Mouse (Mus musculus): ENCODE measurements around the gene Irx4.

The Irx4 gene

DNA sequence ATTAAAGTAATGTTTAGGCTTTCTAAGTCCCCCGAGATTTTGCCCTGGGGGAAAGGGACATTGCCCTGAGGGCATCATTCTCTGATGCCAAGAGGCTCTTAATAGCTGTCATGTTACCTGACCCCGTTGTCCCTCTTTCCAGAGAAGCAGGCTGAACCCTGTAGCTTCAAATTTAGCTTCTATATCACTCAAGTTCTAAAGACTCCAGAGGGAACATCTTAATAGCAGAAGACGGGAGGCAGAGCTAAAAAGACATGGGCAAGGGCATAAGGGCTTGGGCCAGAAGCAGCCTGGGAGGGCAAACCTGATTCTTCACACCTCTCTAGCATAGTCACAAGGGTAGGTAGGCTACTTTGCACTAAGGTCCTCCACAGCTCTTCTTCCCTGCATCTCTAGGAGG lies 9.6 kb downstream of the Irx4 start:
- DNase-seq (ENCODE audit: low read depth, low spot score): no peak

DNA sequence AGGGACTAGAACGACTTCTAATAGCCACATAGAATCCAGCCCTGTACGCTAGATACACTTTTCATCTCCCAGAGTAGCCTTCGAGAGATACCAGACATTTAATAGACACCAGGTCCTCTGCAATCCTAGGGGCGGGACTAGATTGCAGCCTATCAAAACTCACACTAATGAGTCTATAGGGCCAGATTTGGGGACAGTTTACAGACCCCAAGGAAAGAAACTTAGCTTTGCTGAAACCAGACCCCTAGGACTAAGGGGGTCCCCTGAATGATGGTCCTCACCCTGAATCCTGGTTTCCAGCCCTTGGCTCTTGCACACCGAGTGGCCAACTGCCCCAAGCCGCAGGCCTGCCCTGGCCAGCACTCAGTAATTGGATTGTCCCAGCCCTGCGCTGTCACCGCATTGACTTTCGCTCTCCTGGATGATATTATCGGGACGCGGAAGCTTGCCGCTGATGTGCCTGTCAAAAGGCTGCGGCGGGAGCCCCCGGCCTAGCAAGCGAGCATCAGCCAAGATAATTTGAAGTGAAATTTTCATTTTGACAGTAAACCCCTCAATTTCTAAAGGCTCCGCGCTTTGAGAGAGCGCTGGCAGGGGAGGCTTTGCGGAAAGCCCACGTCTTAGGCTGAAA lies 10.3 kb downstream of the Irx4 start:
- DNase-seq (ENCODE audit: low read depth, low spot score): no peak

DNA sequence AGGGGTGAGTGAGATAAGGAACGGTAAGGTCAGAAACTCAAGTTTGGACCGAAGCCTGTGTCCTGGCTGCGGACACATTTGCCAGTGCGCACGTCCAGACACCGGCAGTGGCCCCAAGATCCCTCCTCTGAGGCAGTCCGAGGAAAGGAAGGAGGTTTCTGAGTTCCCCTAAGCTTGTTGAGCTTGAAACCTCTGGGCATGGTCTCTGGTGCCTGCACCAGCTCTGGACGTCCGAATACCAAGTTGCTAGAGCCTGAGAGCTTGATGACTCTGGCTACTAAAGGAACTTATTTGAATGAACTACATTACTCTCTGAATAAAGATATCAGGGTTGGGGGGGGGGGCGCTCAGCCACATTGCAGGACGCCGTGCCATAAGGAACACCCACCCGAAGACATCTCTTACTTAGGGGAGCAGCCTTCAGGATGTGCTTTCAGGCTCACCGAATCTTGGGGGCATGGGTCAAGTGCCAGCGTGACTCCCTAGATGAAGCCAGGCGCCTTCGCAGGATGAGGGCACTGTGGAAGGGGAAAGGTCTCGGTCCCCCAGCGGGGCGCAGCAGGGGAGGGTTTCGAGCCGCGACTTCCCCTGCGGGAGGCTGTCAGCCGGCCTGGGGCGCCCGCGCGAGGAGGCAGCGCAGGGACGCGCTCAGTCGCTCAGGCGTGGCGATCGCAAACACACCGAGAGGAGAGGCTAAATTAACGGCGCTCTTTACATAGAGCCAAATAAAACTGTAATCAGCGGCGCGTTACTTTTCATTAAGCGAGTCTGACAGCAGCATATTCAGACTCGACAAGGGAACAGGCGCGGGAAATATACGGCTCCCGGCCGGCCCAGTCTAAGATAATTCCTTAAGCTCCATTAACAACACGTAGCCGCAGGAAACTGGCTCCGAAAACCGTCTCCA lies 11.3 kb downstream of the Irx4 start:
- DNase-seq (ENCODE audit: low read depth, low spot score): no peak

DNA sequence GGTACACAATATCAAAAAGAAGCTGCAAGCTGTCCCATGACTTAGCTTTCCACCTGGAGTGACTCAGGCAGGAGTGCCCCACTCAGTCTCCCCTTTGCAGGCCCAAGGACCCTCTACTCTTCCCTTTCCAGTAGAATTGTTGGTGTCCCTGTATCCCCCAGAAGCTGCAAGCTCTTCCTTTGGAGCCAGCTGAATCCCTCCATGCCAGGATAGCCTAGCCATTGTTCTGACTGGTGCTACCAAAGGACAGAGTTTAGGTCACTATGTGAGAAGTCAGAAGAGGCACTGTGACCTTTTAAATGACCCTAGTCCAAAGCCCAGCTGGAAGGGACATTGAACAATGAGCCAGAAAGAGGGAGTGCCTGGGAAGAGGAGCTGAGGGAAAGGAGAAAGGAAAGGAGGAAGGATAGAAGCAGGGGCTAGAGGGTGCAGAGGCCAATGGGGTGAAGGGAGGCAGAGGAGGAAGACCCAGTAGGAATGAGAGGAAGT lies 12.6 kb downstream of the Irx4 start:
- DNase-seq (ENCODE audit: low read depth, low spot score): no peak

DNA sequence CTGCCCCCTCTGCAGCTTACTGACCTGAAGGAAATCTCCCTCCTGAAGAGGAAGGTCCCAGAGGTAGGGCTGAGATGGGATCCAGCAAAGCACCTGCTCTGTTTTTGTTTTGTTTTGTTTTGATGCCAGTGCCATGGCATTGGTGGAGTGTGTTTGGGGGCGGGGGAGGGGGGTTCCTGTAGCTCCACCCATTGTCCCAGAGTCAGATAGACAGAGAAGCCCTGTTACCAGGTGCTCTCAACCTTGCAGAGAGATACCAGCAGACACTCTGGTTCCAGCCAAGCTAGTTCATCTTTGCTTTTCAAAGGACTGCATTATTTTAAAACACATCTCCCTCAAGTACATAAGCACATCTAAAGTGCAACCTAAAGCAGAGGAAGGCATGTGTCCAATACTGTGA lies 13.3 kb downstream of the Irx4 start:
- DNase-seq (ENCODE audit: low read depth, low spot score): no peak

DNA sequence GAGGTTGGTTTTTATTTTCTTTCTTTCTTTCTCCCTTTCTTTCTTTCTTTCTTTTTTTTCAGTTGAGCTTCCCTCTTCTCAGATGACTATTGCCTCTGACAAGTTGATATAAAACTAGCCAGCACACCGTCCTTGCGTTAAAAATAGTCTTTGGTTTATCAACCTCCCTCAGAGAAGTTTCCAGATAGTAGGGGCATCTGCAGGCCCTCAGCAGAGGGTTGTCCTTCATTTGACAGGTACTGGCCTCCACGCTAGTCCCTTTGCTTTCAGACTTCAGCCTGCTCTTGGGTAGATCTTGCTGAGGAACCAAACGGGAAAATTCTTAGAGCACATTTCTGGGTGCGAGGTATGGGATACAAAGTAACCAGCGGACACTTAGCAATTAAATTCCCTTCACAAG lies 17.1 kb downstream of the Irx4 start:
- no peak for DNase-seq (ENCODE audit: low read depth, low spot score)

DNA sequence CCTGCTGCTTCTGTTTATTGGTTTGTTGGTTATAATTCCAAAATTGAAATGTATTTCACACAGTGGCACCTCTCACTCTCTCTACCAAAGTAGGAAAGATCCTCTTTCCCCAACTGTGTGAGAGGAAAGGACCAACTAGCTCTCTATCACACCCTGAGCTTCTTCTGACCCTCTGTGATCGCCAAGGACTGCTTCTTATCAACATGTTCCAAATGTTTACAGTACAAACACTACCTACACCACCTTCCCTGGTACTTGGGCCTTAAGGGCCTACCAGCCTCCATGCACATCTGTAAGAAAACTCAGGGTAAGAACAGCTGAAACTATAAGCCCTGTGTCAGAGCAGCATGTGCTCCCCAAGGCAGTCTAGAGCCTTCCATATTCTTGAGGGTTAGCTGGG lies 17.5 kb downstream of the Irx4 start:
- no peak for DNase-seq (ENCODE audit: low read depth, low spot score)

DNA sequence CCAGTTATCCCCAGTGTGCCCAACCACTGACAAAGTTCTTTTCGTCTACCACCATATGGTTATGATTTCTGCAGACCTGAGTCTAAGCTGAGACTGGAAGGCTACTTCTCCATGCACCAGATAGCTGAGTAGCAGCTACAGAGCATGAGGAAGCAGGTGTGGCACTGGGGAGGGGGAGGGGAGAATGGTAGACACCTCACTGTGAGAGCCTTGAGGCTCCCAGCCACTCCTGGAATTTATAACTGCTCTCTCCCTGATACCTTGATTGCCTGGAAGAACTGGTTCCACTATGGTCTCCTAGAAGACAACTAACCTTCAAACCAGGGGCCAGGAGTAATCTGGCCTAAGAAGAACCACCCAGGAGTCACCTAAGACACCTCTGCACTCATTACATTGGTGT lies 18.9 kb downstream of the Irx4 start:
- DNase-seq (ENCODE audit: low read depth, low spot score): no peak

DNA sequence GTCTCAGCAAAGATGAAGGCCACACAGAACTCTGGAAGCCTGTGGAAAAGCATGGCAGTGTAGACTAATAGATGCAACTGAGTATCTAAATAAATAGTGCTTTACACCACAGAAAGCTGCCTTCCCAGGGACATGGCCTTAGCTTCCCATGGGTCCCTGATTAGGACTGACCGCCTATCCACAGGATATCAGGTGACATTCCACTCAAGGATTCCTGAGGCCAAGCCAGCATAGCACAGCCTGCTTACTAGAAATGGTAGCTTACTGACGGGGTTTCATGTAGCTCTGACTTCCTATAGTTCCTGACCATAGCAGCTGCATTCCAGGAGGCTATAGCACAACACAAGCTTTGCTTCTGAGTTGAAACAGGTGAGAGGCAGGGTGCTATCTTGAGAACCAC lies 22.1 kb downstream of the Irx4 start:
- no peak for DNase-seq (ENCODE audit: low read depth, low spot score)

DNA sequence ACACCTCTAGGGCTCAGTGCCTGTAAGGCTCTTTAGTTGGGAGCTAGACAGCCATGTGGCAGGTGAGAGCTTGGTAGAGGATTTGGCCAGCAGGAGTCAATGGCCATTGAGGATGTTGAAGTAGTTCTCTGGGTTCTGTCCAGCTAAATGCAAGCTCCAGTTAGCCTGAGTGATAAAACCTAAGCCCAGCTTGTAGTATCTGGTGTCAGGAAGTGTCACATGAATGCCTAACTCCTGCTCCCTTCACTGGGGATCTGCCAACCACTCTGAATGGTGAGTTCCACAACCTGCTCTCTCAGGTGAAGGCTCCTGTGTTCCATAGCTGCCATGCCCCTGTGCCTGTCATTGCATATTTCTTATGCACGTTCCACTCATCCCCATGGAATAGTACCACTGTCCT lies 23.3 kb downstream of the Irx4 start:
- no peak for DNase-seq (ENCODE audit: low read depth, low spot score)

DNA sequence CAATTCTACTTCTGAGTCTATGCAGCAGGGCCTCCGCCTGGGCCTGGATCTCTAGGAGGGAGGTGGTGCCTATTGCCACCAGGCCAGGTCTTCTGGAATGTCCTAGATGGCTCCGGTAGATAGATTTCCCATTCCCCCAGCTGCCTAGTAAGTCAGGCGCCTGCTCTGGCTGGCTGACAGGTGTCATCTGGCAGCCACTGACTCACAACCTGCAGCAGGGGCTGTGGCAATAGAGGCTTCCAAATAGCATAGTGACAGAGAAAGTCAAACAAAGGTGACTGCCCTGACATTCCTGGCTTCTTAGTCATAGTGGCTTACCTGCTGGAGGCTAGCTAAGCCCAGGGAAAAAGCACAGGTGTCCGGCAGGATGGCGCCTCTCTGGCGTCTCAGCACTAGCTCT lies 29.9 kb downstream of the Irx4 start:
- DNase-seq (ENCODE audit: low read depth, low spot score): no peak

DNA sequence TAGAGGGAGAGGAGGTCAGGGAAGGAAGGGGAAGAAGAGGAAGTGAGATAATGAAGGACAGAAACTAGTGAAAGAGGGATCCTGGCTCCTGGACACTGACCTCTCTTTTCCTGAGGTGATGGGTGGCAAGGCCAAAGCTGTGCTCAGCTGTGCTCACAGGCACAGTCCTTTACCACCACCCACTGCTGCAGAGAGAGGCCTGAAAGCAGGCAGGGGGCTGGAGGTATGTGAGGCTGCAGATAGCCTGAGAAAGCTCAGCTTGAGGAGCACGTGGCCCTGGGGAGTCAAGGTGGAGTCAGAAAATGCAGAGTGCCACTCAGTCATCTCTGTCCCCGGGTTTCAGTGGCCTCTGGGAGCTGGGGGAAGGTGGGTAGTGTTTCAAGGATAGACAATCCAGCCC lies 30.8 kb downstream of the Irx4 start:
- DNase-seq (ENCODE audit: low read depth, low spot score): no peak

DNA sequence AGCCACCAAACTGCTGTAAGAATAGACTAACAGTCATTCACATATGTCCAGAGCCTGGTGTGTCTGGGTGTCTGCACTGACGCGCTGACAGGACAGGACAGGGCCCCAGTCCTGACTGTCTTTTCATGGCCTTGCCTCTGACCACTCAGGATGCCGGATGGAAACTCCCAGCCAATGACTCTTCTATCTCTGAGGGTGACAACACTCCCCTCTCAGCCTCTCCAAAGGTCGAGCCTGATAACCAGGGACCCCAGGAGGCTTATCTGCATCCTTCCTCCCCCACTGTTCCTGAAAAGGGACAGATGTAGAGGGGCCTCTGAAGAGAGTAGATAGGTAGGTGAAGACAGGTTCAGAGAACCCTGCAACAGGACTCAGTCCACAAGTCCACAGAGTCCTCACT lies 38.4 kb downstream of the Irx4 start:
- no peak for DNase-seq (ENCODE audit: low read depth, low spot score)

DNA sequence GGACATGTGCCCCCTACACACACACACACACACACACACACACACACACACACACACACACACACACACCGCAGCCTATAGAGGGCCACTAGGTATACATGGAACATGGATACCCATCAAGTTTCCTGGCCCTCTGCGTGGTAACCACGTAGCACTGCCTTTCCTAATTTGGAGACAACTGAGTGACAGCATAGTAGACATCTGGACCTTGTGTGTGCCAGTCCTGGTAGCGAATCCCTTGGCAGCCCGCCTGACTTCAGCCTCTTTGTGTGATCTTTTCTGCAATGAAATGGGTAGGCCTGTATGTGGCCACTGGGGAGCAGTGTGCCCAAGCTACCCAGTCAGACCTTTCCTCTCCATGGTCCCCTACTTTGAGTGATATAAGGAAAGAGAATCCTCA lies 39.0 kb downstream of the Irx4 start:
- DNase-seq (ENCODE audit: low read depth, low spot score): no peak

DNA sequence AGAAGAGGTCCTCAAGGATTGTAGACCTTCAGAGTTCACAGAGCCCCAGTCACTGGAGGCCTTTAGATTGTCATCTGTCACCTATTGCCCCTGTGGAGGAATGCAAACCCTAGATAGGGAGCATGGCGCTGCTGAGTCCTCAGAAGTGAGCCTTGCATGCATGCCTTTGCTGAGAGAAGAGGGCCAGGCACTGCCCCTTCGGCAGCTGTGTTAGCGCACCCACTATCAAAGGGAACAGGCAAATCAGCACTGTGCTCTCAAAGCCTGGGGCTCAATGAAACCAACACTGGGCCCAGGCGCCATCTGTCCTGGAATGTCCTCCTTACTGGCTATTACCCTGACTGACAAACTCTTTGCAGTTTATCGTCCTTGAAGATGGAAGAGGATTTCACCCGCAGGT lies 44.5 kb downstream of the Irx4 start:
- DNase-seq (ENCODE audit: low read depth, low spot score): no peak

DNA sequence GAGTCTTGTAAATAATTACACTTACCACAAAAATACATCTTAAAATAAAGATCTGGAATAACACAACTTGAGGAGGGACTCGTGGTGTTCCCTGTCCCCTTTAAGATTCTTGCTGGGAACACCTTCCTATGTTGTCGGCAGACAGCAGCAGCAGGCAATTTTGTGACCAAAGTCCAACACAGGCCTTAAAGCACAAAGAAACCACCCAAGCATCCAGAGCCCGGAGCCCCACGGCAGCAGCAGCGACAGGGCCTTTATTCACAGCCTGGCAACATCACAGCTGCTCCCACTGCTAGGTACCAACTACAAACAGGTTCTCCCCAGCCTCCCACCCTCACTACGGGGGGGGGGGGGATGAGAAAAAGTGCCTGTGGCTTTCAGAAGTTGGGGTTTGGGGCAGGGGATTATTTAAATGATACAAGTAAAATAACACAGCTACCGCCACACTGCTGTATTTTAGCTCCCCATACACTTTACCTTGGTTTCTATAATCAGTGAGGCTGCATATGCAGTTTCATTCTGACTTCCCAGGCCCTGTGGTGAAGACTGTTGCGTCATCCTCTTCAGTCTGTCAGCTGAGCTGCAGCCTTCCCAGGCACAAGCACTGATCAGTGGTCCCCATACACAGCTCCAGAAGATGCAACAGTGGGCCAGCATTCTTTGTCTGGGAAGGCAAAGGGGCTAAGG lies 45.3 kb downstream of the Irx4 start:
- DNase-seq (ENCODE audit: low read depth, low spot score): no peak

DNA sequence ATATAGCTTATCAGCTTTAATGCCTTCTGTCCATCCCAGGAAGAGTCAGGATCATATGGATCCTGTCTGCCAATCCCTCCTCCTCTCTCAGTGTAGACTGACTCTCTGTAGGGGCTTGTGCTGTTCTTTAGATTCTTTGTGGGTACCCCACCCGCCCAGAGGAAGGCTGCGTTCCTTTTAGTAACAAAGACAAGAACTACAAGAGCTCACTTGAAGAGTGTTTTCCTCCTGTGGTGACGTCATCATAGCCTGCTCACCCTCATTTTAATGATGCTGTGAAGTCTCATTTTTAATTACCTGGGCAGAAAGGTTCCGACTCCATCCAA lies 45.8 kb downstream of the Irx4 start:
- no peak for DNase-seq (ENCODE audit: low read depth, low spot score)

DNA sequence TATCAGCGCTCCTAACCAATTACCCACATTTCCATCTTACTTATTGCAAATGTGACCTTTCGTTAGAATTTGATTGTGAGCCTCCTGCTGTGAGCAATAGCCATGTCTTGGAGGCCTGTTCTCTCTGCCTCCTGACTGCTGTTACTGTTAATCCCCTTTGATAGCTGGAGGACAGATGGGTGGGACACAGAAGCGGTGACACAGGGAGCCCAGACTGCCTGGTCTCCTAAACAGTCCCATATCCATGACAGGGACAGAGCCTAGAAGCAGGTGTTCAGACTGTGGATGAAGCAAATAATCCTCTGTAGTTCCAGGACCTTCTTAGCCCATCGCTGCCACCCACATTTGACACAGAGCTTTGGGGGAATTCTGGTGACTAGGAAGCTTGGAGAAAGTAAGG lies 46.2 kb downstream of the Irx4 start:
- no peak for DNase-seq (ENCODE audit: low read depth, low spot score)

DNA sequence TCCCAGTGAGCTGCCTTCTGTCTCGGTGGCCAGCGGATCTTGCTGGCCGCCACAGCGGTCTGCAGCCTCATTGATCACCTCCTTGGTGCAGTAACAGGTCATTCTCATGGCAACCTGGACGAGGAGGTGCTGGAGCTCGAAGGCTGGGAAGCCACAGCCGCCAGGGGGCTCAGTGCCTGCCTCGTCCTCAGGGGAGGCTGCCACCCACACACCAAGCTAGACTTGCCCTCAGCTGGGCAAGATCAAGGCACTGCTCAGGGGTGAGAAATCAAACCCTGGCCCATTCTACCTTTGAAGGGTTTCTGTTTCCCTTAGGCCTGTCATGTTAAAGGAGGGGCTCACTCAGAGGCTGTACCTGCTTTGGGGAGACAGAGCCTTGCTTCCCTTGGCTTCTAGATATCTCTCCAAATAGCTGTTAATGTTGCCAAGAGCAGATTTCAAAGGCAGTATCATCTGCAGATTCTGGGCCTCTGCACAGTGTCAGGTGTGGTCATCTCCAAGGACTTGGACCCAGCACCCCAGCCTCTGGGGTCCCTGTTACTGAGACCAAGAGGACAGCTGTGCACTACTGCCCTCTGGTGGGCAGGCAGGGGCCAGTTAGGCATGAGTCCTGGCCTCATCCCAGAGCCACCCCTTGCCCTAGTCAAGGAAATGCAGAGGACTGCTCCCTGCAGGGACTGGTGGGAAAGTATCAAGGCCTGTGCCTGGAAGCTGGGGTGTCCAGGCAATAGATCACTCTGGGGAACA lies 50.1 kb downstream of the Irx4 start:
- DNase-seq (ENCODE audit: low read depth, low spot score): peak; percentile 68
